Mouse (Mus musculus): Measurements from ENCODE around the gene Sfxn4.

DNA sequence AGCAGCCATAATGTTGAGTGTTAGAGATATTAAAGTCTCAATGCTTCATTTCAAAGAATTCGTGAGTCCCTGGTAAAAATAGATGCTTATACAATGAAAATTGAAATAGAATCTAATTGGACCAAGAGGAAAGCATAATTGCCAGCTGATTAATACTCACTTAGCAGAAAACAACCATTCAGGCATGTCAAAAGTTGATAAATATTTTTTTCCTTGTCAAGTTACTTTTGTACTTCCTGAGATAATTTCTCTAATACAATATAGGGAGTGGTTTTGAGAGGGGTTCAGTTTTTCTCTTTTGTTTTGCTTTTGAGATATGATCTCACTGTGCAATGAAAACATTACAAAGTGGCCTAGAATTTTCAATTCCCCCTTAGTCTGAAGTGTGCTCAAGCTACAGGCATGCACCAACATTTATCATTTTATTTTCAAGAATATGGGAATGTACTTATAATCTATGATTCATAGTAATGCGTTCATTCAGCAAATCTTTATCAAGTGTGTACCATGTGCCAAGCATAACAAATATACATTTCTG, 68.0 kb downstream of the Sfxn4 start:
- TF ChIP-seq CTCF (IDR thresholded peaks at IDR 0.05; ENCODE audit: extremely low read depth, insufficient read length, insufficient replicate concordance, low read depth, low read length) (no peak), POLR2A (IDR thresholded peaks at IDR 0.05; ENCODE audit: low read depth, low read length) (no peak)

Data from small intestine, adult 2 months (tissue).